Mouse (Mus musculus) ES-Bruce4 (cell line): ENCODE data around the gene Sept10.
"Not testable (repeated sequence)": the region's sequence is repeated elsewhere in the genome, so short reads cannot be mapped to it uniquely, and the experiment has no call there.

Experiments used
- CTCF ChIP-seq: IDR thresholded peaks from one replicate; pipeline ENCODE4 v1.8.1; 2011; ENCODE audit warnings: low read depth, low read length
- EP300 ChIP-seq: IDR thresholded peaks from 2 replicates; pipeline ENCODE4 v1.6.1; 2011; ENCODE audit warnings: low read depth, low read length; ENCODE audit not compliant: insufficient read depth

GRCm38 (mm10) chr10:59103076-59103475 is 118.6 kb downstream of the Sept10 start:
- not testable (repeated sequence) for TF ChIP-seq CTCF, EP300
